Mouse (Mus musculus): ENCODE measurements at regions not wholly inside any gene's neighbourhood (a gene's known extent, or its start where the extent isn't known, plus 50 kb on each side); places are given as distances from the start of the nearest gene placed in this dataset.

DNA sequence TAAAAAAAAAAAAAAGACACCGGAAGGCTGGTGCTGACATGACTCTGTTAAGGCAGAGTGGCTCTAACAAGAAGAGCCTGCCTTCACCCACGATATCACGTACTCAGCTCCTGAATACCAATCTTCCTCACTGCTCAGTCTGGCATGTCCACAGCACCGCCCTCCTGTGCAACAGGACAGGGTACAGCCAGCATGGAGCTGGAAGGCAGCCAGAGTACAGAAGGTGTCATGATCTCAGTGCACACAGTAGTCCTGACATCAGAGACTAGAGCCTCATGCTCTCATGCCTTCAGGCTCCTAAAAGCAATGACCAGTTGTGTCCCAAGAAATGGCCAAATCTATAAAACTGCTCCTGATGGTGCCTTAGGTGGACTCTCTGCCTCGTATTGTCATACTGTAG lies 229.7 kb upstream of the Zdhhc25 start:
- peak; percentile 36 for DNase-seq (ENCODE audit: low read depth, low spot score)

DNA sequence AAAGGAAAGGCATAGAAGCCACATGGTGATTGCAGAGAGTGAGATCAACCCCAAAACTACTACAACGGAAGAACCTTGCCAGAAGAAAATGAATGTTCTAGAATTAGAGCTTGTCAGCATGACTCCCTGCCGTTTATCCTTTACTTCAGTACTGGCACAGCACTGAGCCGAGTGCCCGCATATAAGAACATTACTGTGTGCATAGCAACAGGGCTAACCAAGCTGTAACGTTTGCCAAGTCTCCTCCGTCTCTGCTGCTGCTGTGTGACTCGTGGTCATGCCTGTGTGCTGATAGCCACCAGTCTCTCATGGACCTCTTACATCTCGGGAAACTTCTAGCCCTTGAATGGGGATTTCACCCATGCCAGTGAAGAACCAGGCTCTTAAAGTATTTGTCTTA lies 228.1 kb upstream of the Zdhhc25 start:
- peak; percentile 54 for DNase-seq (ENCODE audit: low read depth, low spot score)

DNA sequence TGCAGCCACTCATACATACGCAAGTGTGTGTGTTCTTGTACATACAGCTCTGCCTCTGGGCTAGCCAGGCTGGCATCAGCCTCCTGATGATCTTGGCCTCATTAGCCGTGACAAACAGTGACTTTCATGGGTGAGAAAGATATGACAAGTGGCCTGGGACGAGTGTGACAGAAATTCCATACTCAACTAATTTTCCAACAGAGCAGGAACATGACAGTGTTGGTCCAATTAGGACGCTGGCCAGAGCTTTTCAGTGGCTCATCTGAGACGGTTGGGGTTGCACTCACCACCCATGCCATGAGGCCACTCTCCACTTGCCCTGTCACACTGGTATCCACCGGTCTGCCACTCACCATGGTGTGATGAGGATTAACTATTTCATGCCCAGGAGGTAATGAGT lies 226.2 kb upstream of the Zdhhc25 start:
- DNase-seq (ENCODE audit: low read depth, low spot score), result no peak

DNA sequence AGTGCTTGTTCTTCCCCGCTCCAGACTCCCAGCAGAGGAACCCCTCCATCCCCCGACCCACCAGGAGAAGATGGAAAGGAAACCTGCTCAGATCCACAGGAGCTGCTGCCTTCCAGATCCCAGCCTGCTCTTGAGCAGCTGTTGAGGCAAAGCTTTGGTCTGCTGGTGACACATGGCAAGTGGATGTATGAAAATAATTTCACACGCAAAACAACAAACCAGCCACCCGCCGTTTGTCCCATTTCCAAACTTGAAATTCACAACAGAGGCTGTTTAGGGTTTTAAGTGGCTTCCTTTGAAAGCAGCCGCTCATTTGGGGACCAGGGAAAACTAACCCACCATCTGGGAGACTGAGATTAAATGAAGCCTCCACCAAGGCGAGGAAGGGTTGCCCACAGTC lies 220.8 kb upstream of the Zdhhc25 start:
- DNase-seq (ENCODE audit: low read depth, low spot score), result no peak

DNA sequence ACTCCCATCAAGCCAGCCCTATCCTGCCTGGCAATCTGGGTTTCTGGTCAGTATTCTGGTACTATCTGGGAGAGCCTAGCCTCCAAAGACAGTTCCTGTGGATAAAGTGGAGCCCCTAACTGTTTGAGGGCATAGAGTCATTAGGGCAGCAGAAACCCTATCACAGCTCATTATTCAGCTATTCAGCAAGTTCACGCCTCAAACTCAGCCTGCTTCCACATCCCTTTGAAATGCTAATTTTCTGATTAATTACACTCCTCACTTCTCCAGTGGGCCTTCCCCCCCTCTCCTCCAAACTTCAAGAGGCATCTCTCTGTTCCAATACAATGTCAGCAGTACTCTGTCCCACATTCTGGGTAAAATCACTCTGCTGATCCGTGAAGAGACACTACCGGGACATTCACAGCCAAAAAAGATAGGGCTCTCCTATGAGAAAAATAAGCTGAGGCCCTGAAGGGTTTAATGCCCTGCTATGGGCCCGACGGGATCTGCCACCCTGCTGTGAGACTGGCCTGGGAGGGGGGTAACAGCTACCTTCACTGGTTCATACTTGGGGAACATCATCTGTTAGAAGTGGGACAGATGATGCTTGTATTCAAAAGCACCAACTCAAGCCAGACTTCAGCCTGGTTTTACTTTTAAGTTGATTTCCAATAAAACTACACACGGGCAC lies 220.0 kb upstream of the Zdhhc25 start:
- no peak for DNase-seq (ENCODE audit: low read depth, low spot score)

DNA sequence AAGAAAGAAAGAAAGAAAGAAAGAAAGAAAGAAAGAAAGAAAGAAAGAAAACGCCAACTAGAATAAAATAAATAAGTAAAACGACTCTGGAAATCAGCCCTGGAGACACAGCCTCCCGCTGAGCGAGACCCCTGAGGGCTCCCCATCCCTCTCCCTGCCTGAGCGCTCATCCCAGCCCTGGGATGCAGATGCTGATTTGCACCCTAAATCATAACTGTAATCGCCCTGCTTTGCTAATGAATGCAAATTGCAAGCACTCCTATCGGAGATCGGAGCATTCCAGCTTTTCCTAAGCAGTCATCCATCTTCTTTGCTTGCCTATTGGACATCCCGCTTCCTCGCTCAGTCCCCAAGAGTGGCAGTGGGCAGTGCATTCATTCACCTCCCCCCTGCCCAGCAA lies 218.7 kb upstream of the Zdhhc25 start:
- DNase-seq (ENCODE audit: low read depth, low spot score), result no peak

DNA sequence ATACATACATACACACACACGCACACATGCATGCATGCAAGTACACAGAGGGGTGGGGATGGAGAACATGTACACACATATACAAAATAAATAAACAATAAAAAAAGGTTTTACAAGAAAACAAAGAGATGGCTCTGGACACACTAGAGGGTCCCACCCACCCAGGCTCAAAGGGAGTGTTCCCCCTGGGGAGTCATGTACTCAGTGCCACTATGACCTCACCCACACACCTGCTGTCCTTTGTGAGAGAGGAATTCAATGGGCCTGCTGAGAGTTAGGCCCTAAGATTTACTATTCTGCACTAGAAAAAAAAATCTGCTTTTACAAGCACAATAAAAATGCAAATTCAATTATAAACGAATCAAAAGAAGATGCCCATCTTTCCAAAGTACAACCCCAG lies 214.2 kb upstream of the Zdhhc25 start:
- no peak for DNase-seq (ENCODE audit: low read depth, low spot score)

DNA sequence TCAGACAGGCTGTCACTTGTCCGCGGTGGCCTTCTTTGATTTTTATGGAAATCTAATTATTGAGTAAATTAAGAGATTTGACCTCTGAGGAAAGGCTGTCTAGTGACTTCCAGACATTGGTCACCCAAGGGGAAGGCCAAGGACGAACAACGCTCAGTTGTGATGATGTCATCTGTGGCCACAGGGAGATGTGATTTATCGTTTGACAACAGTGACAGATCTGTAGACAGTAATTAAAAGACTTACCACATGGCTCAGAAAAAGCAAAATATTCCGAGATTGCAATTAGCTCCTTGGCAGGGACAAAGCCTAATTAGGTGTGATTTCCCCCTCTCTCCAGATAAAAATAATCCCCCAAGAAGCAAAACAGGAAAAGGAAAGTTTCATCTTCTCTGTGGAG lies 213.4 kb upstream of the Zdhhc25 start:
- DNase-seq (ENCODE audit: low read depth, low spot score), result no peak

DNA sequence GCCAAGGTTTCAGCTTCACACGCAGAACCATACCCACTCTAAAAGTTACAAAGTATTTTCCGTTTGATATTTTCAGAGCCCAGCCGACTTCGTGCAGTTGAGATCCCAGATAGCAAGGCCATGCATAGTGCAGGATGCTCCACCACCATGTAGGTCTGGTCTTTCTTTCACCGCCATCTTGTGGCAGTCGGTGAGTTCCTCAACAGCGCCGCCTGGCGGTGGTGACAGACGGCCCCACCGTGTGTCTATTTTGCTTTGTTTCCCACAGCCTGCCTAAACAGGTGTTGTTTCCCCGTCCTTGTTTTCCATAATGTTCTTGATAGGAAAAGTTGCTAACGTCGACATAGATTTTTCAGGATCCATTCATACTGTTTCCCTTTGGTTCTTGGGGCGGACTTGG lies 208.3 kb upstream of the Zdhhc25 start:
- DNase-seq (ENCODE audit: low read depth, low spot score), result no peak

DNA sequence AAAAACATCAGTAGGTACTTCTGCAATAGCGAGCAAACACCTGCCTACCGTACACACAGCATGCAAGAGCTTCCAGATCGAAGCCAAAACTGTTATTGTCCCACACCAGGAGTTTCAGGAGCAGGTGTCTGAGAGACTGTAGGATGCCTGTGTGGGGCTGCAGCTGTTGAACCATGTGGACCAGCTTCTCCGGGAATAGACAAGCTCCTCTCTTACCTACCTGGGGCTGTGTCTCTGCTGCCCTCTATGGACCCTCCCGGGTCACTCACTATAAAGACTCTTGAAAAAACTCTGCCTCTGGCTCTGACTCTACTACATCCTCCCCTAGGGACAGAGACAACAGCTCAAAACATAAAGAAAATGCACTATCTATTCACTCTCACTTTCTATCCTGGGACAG lies 201.0 kb upstream of the Zdhhc25 start:
- DNase-seq (ENCODE audit: low read depth, low spot score), result peak; percentile 52

DNA sequence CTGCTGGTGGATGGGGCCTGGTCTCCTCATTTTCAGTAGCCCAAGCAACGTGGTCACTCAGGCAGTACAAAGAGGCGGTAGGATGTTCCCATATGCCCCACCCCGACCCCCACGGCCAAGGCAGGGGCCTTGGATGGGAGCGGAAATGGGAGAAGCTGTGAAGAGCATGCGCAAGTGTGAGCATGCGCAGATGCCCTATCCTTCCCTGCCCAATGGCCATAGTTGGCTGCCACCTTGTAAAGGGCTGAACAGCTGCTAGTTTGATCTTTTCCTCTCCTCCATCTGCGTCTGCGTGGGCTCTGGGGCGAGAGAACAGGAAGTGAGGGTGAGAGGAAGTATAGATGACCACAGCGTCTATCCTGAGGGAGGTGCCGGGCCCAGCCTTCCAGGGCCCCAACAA lies 200.1 kb upstream of the Zdhhc25 start:
- DNase-seq (ENCODE audit: low read depth, low spot score), result no peak

DNA sequence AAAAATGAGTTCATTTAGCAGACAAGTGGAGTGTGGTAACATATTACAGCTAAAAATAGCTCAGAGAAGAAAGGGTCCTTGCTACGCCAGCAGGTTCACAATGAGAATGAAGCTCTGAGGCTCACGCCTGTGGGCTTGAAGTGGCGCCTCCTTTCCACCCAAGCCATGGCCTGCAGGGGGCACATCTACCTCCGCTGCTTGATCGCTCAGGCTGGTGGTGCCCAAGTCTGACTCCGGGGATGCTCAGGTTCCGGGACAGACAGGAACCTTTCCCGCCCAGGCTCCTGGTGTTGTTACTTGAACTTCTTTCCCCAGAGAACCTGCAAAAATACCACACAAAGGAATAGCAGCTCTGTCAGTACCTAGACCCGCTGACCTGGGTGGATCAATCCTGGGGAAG lies 199.3 kb upstream of the Zdhhc25 start:
- DNase-seq (ENCODE audit: low read depth, low spot score), result peak; percentile 16

DNA sequence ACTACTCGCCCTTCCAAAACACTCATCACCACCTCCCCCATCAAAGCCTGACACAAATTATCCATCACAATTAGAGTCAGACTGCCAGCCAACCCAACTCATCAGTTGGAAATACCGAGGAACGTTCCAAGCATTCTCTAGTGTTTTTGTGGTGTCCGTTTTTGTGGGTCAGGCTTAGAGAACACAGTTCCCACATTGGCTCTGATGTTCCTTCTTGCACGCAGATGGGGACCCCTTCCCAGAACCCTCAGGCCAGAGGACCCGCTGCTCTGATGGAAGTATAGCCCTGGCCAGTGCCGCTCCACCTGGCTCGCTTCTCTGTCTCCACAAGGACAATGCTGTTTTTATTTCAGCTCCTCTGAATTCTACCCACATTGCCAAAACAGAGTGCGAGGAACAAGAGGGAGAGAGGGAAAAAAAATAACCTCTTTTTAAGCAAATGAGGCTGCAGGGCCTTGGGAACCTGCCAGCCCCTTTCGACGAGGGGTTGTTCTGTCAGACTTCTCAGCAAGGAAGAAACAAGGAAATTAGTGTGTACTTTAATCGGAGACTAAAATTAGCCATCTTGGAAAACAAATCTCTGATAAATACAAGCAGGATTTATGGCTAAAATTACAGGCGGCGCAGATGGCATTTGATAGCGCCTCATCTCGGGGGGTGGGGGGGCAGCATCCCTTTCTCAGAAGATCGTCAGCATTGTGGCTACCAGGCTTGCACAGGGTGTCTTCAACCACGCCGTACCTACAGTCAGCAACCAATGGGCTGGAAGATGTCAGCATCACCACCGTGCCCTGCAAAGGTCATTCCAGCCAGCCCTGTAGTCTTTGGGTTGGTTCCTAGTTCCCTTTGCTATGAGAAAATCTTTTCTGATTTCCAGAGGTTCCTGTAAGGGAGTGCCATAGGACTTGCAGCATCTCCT lies 191.4 kb upstream of the Zdhhc25 start:
- peak; percentile 83 for DNase-seq (ENCODE audit: low read depth, low spot score)

DNA sequence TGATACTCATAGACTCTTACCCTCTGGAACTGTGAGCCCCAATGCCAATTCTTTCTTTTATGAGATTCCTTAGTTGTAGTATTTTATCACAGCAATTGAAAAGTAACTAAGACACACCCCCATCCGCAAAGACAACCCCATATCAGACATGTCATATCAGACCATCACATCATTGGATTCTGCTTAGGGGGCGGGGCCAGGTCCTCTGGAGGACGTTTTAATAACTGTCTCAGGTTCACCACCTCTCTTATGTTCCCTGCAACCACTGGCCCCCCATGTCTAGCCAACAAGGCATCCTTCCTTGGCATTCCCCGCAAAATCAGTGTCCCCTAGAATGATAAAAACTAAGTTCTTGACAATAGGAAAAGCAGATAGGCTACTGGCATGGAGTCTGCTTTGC lies 185.9 kb upstream of the Zdhhc25 start:
- no peak for DNase-seq (ENCODE audit: low read depth, low spot score)

DNA sequence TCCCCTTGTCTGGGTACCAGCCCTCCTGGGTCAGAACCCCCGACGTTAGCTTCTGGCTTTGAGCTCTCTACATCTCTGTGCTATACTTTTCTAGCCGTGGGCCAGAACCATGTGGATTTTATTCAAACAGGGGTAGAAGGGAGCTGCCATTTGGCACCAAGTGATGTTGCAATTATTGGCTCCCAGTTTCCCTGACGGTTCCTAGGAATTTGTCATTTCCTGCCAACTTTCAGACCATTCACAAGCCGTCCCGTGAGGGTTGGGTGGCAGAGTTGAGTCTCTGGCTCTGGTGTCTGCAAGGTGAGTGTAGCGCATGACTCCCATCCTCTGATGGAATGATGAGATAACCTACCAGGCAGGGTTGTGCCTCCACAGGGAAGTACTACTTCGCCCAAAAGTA lies 181.2 kb upstream of the Zdhhc25 start:
- no peak for DNase-seq (ENCODE audit: low read depth, low spot score)

DNA sequence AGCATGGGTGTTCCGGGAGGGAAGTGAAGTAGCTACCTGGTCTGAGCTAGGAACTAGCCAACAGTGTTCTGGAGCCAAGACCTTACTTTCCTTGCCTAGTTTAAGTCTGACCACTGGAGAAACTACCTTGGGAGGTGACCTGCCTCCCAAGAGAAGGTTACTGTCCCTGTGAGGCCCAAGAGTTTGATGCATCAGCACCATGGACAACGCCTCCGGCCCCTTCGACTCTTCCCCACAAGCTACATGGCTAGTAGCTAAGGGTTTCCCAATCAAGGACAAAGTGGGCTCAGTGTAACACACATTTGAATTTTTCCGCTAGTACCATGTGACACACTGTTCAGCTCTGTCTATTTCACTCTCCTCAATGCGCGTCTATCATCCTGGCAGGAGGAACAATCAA lies 171.7 kb upstream of the Zdhhc25 start:
- no peak for DNase-seq (ENCODE audit: low read depth, low spot score)

DNA sequence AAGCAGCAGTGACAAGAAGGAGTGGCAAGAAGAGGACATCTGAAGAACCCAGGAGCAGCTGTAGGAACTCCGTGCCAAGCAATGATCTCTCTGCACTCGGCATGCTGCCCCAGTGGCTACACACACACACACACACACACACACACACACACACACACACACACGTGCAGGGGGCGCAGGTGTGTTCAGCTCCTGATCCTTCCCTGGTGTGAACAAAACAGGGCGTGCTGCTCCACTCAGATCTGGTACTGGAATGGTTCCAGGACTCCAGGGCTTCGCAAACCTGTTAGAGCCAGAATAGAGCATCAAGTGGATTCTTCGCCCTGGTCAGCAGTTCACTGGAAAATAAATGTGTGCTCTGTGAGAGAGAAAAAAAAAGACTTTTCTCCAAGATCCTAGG lies 169.2 kb upstream of the Zdhhc25 start:
- DNase-seq (ENCODE audit: low read depth, low spot score), result peak; percentile 60

DNA sequence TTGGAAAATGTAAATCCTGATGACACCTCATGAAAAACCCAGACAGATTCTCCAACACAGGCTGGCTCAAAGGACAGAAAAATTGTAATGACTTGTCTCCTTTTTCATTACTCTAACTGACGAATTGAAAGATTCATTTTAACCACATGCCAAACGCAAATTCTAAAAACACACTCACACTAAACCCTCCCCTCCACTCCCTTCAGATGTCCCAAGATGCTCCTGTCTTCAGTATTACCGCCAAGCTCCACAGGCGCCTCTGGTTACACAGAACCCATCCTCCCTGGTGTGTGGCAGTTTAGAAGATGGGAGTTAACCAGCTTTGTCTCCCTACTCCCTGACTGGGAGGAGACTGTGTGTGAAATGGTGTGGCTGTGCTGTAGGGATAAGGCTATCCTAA lies 151.8 kb upstream of the Zdhhc25 start:
- no peak for DNase-seq (ENCODE audit: low read depth, low spot score)

DNA sequence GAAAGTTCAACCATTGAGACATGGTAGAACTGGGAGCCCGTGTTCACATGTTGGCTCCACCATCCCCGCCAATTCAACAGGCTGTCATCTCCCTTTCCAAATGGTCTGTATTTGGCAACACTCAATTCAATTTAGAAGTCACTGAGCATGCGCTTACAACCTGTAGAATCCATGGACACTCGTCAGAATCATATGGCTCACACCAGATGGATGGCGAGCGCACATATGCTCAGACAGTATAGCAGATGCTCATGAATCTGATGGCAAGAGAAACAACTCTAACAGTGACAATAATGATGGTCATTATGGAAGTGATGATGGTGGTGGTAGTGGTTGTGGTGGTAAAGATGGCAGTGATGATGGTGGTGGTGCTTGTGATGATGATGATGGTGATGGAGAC lies 148.9 kb upstream of the Zdhhc25 start:
- peak; percentile 23 for DNase-seq (ENCODE audit: low read depth, low spot score)

DNA sequence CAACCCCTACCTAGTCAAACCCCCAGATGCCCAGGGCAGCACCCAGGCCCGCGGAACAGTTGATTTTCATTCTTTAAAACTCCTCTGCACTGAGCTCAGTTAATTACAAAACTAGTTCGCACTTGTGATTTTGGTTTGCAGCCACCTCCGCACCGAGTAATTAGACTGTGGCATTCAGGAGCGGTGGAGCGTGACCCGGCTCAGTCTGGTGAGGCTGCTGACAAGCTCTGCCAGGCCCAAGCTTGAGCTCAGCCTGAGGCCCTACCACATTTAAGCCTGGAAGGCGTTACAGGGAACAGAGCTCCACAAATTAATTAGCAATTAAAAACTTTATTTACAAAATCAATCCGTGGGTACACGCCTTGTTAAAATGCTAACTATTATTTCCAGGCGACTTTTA lies 132.0 kb upstream of the Zdhhc25 start:
- peak; percentile 79 for DNase-seq (ENCODE audit: low read depth, low spot score)

DNA sequence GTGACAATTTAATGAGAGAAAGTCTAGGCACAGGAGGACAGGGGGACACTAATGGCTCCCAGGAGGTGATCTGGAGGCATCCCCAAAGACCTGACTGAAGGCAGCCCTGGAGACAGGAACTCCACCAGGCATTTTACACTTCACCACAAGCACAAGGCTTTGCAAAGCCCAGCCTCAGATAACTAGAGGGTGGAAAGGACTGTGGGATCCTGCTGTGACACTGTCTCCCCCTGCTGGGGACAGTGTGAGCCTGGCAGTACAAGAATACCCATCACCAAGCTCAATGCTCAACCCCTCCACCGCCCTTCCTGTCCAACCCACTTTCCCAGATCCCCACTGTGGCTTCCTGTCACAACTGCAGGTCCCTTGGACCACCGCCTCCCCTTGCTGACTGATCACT lies 131.3 kb upstream of the Zdhhc25 start:
- DNase-seq (ENCODE audit: low read depth, low spot score), result peak; percentile 83

DNA sequence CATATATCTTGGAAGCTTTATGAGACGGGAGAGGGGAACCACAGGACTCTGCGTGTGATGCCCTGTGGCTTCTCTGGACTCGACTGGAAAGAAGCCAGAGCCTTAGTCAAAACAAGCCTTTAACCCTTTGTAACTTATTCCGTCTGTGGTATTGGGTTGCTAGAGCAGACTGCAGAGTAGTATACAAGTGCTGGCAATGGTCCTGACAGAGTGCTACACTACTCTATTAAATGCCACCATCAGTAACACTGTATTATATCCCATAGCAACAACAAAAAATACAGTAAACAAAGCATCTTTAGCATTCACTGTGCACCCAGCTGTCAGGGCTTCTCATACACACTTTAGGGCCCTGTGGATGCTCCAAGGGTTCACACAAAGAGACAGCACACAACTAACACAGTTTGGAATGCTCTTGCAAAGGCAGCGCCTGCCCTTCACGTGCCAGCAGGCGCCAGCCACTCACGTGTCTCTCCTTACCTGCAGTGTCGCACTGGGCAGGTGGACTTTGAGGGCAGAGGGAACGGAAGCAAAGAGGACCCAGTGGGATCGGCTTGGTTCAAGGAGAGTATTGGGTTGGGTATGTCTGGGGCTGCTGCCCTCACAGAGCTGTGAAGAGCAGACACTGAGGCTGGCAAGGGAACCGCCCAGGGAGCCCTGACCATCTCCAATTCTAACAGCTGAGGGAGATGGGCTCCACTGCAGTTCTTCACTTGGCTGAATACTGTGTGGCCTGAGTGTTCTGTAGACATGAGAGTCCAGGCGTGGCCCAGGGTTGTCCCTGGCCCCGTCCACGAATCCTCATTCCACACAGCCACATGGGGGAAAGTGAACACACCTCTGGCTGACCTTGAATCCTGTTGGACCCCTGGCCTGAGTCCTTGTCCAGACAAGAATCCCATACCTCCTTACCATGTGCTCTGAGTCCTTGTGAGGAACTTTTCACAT lies 130.3 kb upstream of the Zdhhc25 start:
- no peak for DNase-seq (ENCODE audit: low read depth, low spot score)

Measured in brain, adult 2 months (tissue).